Mouse (Mus musculus) heart, embryonic 13.5 days (tissue): ENCODE measurements around the gene P2rx6. TPM values are rescaled to one million over a fixed set of nuclear protein-coding genes. Genes with fewer than 3 reads are reported as not detected.
"Not testable (repeated sequence)": the region's sequence is repeated elsewhere in the genome, so short reads cannot be mapped to it uniquely, and the experiment has no call there.

ENCODE experiments used
- ATAC-seq: fragments of 200-750 bp; cut with Nextera tagmentation; 2 replicates; pipeline ENCODE4 v1.8.0; 2017; ENCODE audit warnings: moderate TSS enrichment; ENCODE audit not compliant: insufficient number of reproducible peaks, low FRiP score, low TSS enrichment; ENCODE audit errors: extremely low read depth
- H3K27ac ChIP-seq: fragments of 300-500 bp; sonication (generic); replicated peaks from 2 replicates; pipeline ENCODE4 v1.5.1; 2015; ENCODE audit warnings: moderate library complexity, mild to moderate bottlenecking, inconsistent platforms
- H3K27me3 ChIP-seq: fragments of 300-500 bp; sonication (generic); replicated peaks from 2 replicates; pipeline ENCODE4 v1.6.1; 2015; ENCODE audit warnings: mild to moderate bottlenecking, inconsistent platforms
- H3K36me3 ChIP-seq: fragments of 300-500 bp; sonication (generic); 2 replicates; pipeline ENCODE4 v1.6.1; 2015; ENCODE audit warnings: mild to moderate bottlenecking, inconsistent platforms
- H3K4me1 ChIP-seq: fragments of 300-500 bp; sonication (generic); 2 replicates; pipeline ENCODE4 v1.6.1; 2015; ENCODE audit warnings: inconsistent platforms
- H3K4me2 ChIP-seq: fragments of 300-500 bp; sonication (generic); 2 replicates; pipeline ENCODE4 v1.6.1; 2015; ENCODE audit warnings: inconsistent platforms, mild to moderate bottlenecking, moderate library complexity
- H3K4me3 ChIP-seq: fragments of 300-500 bp; sonication (generic); 2 replicates; pipeline ENCODE4 v1.5.1; 2015; ENCODE audit warnings: moderate library complexity, mild to moderate bottlenecking, inconsistent platforms
- H3K9ac ChIP-seq: fragments of 300-500 bp; sonication (generic); 2 replicates; pipeline ENCODE4 v1.6.1; 2015; ENCODE audit warnings: inconsistent platforms, mild to moderate bottlenecking, moderate library complexity
- H3K9me3 ChIP-seq: fragments of 300-500 bp; sonication (generic); 2 replicates; pipeline ENCODE4 v1.6.1; 2016; ENCODE audit warnings: inconsistent platforms
- WGBS: fragments of 180-500 bp; shearing (Covaris S2); methylation state at CpG from one replicate; pipeline ENCODE4 v1.1.7; 2015; ENCODE audit warnings: mixed read lengths; 5-methylcytosine and 5-hydroxymethylcytosine counted together
- polyA plus RNA-seq: library from polyadenylated mRNA; unstranded; fragments of >200 nt; fragmentation: Nextera tagmentation; extraction: Ambion mirVana; gene quantifications from 2 replicates; pipeline ENCODE4 v1.2.1, GENCODE M21; 2015

Gene P2rx6
- polyA plus RNA-seq, 1 experiment from 2014 or later: 0.79 TPM

DNA sequence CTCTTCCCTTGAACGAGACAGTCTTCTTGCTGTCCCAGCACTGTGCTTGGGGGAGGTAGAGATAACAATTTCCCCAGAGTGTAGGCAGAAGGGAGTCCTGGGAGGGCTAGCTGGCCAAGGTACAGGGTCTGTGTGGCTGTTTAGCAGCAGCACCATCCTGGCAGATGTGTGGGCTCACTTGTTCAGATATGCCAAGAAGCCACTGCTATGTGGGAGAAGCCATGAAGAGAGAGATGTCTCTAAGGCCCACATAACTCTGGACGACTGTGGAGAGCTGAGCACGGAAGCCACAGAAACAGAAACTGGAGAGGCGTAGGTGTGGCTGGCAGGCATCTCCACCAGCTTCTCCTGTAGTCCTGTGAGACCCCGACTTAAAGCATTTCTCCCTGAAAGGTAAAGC, 44.0 kb downstream of the P2rx6 start:
- WGBS: 58% methylated on average over 5 of the region's 5 CpGs
- Histone ChIP-seq H3K27ac (no peak overlapping the region), H3K9me3 (no peaks in the 10 kb centered on the region), H3K36me3 (no peaks in the 10 kb centered on the region), H3K9ac (no peak overlapping the region), H3K4me1 (0 out of 2 replicates have a peak, but pooled peaks cover 3% of the 10 kb centered on the region), H3K4me3 (no peak overlapping the region), H3K27me3 (no peaks in the 10 kb centered on the region), H3K4me2 (no peak overlapping the region)
- no peak for ATAC-seq

DNA sequence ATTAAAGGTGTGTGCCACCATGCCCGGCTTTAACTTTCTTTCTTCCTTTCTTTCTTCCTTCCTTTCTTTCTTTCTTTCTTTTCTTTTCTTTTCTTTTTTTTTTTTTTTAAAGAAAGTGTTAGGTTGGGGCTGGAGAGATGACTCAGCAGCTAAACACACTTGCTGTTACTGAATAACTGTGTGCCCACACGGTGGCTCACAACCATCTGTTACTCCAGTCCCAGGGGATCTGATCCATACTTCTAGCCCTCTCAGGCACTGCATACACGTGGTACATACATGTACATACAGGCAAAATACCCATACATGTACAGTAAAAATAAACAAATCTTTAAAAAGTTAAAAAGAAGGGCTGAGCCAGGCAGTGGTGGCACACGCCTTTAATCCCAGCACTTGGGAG, 49.7 kb downstream of the P2rx6 start:
- Histone ChIP-seq H3K9ac (no peak overlapping the region), H3K9me3 (no peaks in the 10 kb centered on the region), H3K27me3 (no peaks in the 10 kb centered on the region), H3K4me2 (no peak overlapping the region), H3K4me1 (no peaks in the 10 kb centered on the region), H3K36me3 (no peaks in the 10 kb centered on the region), H3K4me3 (no peak overlapping the region), H3K27ac (no peak overlapping the region)
- ATAC-seq: no peak
- WGBS: 61% methylated on average over 4 of the region's 4 CpGs

DNA sequence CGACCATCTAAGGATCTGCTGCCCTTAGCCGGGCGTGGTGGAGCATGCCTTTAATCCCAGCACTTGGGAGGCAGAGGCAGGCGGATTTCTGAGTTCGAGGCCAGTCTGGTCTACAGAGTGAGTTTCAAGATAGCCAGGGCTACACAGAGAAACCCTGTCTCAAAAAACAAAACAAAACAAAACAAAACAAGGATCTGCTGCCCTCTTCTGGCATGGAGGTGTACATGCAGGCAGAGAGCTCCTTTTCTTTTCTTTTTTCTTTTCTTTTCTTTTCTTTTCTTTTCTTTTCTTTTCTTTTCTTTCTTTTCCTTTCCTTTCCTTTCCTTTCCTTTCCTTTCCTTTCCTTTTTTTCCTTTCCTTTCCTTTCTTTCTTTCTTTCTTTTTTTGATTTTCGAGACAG, 53.1 kb downstream of the P2rx6 start:
- not testable (repeated sequence) for H3K9me3 ChIP-seq, ATAC-seq, H3K27me3 ChIP-seq, H3K4me2 ChIP-seq, H3K9ac ChIP-seq, H3K36me3 ChIP-seq, H3K27ac ChIP-seq, H3K4me1 ChIP-seq, H3K4me3 ChIP-seq
- WGBS: 80% methylated on average over 6 of the region's 6 CpGs

DNA sequence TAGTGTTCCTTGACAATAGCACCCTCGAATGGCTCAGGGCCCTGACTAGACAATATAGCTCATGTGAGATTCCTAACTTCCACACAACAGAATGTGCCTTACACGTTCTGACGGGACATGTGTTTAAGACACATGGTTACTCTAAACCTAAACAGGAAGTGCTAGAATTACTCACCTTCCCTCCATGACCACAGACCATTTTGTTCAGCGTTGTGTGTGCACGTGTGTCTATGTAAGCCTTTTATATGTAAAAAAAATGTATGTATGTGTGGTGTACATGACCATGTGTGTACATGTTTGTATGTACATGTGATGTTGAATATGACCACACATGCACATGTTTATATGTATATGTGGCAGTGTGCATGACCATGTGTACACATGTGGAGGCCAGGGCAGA, 54.5 kb downstream of the P2rx6 start:
- no peak overlapping the region for H3K4me2 ChIP-seq
- 73% methylated on average over 5 of the region's 5 CpGs for WGBS
- H3K36me3 ChIP-seq: peaks cover under 1% of the 10 kb centered on the region
- H3K9me3 ChIP-seq: no peaks in the 10 kb centered on the region
- no peak overlapping the region for H3K27ac ChIP-seq
- ATAC-seq: no peak
- no peak overlapping the region for H3K9ac ChIP-seq
- no peaks in the 10 kb centered on the region for H3K27me3 ChIP-seq
- no peak overlapping the region for H3K4me3 ChIP-seq
- peaks cover 17% of the 10 kb centered on the region for H3K4me1 ChIP-seq

DNA sequence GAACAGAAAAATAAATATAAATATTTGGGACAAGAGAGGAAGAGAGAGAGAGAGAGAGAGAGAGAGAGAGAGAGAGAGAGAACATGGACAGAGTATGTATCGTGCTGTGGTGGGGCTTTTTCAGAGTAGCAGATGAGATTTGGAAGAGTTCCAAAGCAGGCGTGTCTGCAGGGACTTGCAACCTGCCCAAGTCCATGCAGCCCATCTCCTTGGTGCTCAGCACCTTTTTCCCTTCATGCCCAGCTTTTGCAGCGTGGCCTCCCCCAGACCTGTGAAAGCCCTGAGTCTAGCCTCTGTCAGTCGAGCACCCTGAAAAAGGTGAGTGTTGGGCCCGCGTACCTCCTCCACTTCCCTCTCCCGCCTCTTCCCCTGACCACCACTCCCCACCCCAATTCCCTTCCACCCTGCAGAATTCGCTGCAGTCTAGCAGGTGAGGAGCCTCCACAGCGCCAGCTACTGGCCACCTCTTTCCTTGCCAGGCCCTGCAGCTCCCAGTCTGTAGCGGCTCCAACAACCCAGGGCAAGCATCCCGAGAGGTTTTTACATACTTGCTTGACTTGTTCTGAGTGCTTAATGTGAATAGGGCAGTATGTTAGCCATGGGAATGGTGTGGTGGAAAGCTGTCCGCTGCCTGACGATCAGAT, 56.4 kb downstream of the P2rx6 start:
- Histone ChIP-seq H3K9ac (no peak overlapping the region), H3K27me3 (no peaks in the 10 kb centered on the region), H3K27ac (no peak overlapping the region), H3K4me1 (peaks cover 17% of the 10 kb centered on the region), H3K4me2 (peak overlapping the region; percentile 86; the same call in 1 of the 2 replicates), H3K9me3 (no peaks in the 10 kb centered on the region), H3K36me3 (peaks cover 18% of the 10 kb centered on the region), H3K4me3 (no peak overlapping the region)
- WGBS: 15% methylated on average over 13 of the region's 13 CpGs
- ATAC-seq: no peak

DNA sequence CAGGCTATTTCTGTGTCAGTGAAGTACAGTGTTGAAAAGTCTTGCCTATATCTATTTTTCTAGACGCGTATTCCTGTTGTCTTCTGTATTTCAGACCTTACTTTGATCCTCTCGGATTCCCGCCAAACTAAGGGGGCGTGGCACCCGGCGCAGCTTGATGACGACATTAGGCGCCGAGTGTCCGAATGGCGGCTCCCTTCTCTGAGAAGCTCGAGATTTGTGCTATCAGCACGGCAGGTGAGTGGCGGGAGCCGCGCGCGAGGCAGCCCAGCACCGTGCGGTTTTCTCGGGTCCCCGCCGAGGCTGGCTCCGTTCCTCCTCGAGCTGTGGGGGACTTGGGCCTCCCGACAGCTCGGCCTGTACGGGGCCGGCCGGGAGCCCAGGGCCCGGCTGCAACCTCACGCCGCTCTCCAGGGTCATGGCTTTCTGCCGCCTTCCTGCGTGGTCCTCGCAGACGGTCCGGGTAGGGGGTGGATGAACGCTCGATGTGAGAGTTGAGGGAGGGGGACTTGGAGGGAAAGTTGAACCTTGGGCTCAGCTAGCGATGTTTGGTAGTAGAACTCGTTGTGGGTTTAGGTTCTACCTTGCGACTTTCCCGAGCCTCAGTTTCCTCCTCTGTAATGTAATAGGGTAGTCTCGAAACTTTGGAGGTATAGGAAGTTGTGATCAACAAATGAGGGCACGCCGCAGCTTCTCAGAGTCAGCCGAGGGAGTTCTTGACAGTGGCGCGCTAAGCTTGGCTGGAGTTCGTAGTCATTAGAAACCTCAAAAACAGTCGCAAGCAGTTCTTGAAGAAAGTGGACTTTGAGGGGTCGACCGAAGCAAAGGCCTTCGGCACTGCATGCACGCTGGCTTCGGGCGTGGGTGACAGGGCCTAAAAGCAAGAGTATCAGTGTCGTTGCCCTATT, 57.8 kb downstream of the P2rx6 start, which contains the start of gene Smpd4:
Smpd4 (plus strand) TSS at position 157 of the 908 bp plus-strand sequence.
- peaks cover 31% of the 10 kb centered on the region for H3K36me3 ChIP-seq
- 0 out of 2 replicates have a peak within 1 kb of the TSS, but pooled peaks have one; percentile 33 for H3K27ac ChIP-seq
- peak within 1 kb of the TSS; percentile 86 for H3K4me2 ChIP-seq
- H3K4me3 ChIP-seq: peak within 1 kb of the TSS; percentile 92
- peak within 1 kb of the TSS; percentile 93 for H3K9ac ChIP-seq
- ATAC-seq: peak; percentile 55; the same call in 1 of the 2 replicates
- 3% methylated on average over 60 of the region's 60 CpGs for WGBS
- H3K27me3 ChIP-seq: no peaks in the 10 kb centered on the region
- no peaks in the 10 kb centered on the region for H3K9me3 ChIP-seq
- H3K4me1 ChIP-seq: peaks cover 17% of the 10 kb centered on the region

DNA sequence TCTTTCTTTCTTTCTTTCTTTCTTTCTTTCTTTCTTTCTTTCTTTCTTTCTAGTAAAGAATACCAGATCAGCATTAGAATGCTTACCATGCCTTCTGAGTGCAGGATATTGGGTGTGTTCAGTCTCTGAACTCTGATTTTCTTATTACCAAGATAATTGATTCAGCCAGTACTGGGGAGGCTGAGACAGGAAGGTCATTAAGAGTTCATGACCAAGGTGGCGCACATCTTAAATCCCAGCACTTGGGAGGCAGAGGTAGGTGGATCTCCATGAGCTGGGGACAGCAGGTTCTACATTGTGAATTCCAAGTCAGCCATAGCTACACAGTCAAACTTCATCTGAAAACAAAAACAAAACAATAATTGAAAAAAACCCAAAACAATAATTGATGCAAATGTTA, 60.3 kb downstream of the P2rx6 start:
- Histone ChIP-seq H3K27ac (no peak overlapping the region), H3K4me1 (peaks cover 17% of the 10 kb centered on the region), H3K9me3 (no peaks in the 10 kb centered on the region), H3K36me3 (peaks cover 54% of the 10 kb centered on the region), H3K4me2 (no peak overlapping the region), H3K27me3 (no peaks in the 10 kb centered on the region), H3K4me3 (no peak overlapping the region), H3K9ac (no peak overlapping the region)
- ATAC-seq: no peak
- WGBS: 85% methylated on average over 1 of the region's 1 CpGs

DNA sequence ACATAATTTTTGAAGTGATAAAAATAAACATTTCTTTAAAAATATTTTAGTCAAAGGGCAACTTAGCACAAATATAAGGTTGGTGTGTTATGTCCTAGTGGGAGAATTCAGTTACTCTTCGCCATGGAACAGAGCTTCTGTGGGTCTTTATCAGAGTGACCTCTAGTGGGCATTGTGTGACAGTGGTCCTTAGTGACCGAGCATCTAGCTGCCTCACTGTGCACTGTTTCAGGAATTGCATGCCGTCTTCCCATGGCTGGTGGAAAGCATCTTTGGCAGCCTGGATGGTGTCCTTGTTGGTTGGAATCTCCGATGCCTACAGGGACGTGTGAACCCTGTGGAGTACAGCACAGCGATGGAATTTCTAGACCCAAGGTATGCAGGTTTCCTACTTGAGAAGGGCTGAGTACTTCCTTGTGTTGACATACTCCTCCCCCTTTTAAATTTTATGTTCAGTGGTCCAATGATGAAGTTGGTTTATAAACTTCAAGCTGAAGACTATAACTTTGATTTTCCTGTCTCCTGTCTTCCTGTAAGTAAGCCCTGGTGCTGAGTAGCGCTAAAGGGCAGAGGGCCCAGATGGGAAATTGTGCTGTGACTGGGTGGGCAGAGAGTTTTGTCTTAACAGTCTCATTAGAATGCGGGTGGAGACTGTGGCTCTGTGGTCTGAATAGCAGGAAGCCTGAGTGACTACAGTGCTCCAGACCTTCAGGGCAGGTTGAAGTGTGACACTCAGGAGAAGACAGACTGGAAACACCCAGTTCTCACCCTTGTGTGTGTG, 64.0 kb downstream of the P2rx6 start:
- H3K9ac ChIP-seq: no peak overlapping the region
- WGBS: 68% methylated on average over 8 of the region's 8 CpGs
- H3K4me2 ChIP-seq: no peak overlapping the region
- H3K27me3 ChIP-seq: no peaks in the 10 kb centered on the region
- H3K4me3 ChIP-seq: no peak overlapping the region
- H3K4me1 ChIP-seq: no peaks in the 10 kb centered on the region
- no peaks in the 10 kb centered on the region for H3K9me3 ChIP-seq
- peaks cover 91% of the 10 kb centered on the region for H3K36me3 ChIP-seq
- no peak overlapping the region for H3K27ac ChIP-seq
- ATAC-seq: no peak

DNA sequence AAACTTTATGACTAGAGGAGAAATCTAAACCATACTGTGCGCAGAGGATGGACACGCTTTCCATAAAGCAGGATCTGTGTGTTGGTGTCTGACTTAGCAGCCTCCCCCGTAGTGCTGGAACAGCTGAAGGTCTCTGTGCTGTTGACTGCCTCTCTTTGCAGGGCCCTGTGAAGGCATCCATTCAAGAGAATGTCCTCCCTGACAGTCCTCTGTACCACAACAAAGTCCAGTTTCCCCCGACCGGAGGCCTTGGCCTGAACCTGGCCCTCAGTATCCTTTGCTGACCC, 64.5 kb downstream of the P2rx6 start:
- no peak overlapping the region for H3K27ac ChIP-seq
- H3K9me3 ChIP-seq: no peaks in the 10 kb centered on the region
- H3K27me3 ChIP-seq: no peaks in the 10 kb centered on the region
- H3K4me2 ChIP-seq: no peak overlapping the region
- WGBS: 87% methylated on average over 5 of the region's 5 CpGs
- no peaks in the 10 kb centered on the region for H3K4me1 ChIP-seq
- peaks cover 96% of the 10 kb centered on the region for H3K36me3 ChIP-seq
- H3K9ac ChIP-seq: no peak overlapping the region
- no peak for ATAC-seq
- no peak overlapping the region for H3K4me3 ChIP-seq
